Mouse (Mus musculus) liver, embryonic 11.5 days (tissue): ENCODE results near the gene Itln1. TPM values are rescaled to one million over a fixed set of nuclear protein-coding genes. Genes with fewer than 3 reads are reported as not detected.

ENCODE experiments used
- ATAC-seq: fragments of 200-750 bp; cut with Nextera tagmentation; replicated peaks from 2 replicates; pipeline ENCODE4 v1.8.0; 2017; ENCODE audit warnings: moderate number of reproducible peaks, mild to moderate bottlenecking, moderate TSS enrichment, moderate library complexity; ENCODE audit not compliant: low FRiP score
- DNase-seq: peaks from one replicate; pipeline ENCODE4 v3.0.0-alpha.2; 2017; ENCODE audit warnings: low spot score
- H3K27ac ChIP-seq: fragments of 300-500 bp; sonication (generic); 2 replicates; pipeline ENCODE4 v1.5.1; 2014; ENCODE audit warnings: mild to moderate bottlenecking, low read depth, low read length, control low read depth
- H3K27me3 ChIP-seq: fragments of 300-500 bp; sonication (generic); replicated peaks from 2 replicates; pipeline ENCODE4 v1.6.1; 2014; ENCODE audit warnings: low read length, mixed read lengths; ENCODE audit not compliant: control insufficient read depth, insufficient read depth
- H3K36me3 ChIP-seq: fragments of 300-500 bp; sonication (generic); 2 replicates; pipeline ENCODE4 v1.6.1; 2014; ENCODE audit warnings: mild to moderate bottlenecking, low read length, moderate library complexity, mixed read lengths; ENCODE audit not compliant: control insufficient read depth, insufficient read depth
- H3K4me1 ChIP-seq: fragments of 300-500 bp; sonication (generic); replicated peaks from 2 replicates; pipeline ENCODE4 v1.6.1; 2014; ENCODE audit warnings: low read length, mixed read lengths; ENCODE audit not compliant: control insufficient read depth, insufficient read depth
- H3K4me2 ChIP-seq: fragments of 300-500 bp; sonication (generic); 2 replicates; pipeline ENCODE4 v1.6.1; 2014; ENCODE audit warnings: mild to moderate bottlenecking, control low read depth, moderate library complexity
- H3K4me3 ChIP-seq: fragments of 300-500 bp; sonication (generic); 2 replicates; pipeline ENCODE4 v1.5.1; 2014; ENCODE audit warnings: low read depth, low read length, control low read depth
- H3K9ac ChIP-seq: fragments of 300-500 bp; sonication (generic); 2 replicates; pipeline ENCODE4 v1.6.1; 2014; ENCODE audit warnings: low read depth, low read length, control low read depth
- H3K9me3 ChIP-seq: fragments of 300-500 bp; sonication (generic); 2 replicates; pipeline ENCODE4 v1.6.1; 2016; ENCODE audit warnings: low read length, inconsistent platforms, mixed read lengths; ENCODE audit not compliant: control insufficient read depth
- WGBS: fragments of 180-500 bp; shearing (Covaris S2); extraction: QIAGEN DNeasy Blood & Tissue Kit; methylation state at CpG from one replicate; pipeline ENCODE4 v1.1.7; 2014; 5-methylcytosine and 5-hydroxymethylcytosine counted together
- polyA plus RNA-seq: library from polyadenylated mRNA; unstranded; fragments of >200 nt; fragmentation: Nextera tagmentation; extraction: Ambion mirVana; gene quantifications from 2 replicates; pipeline ENCODE4 v1.2.1, GENCODE M21; 2014

Gene Itln1
- polyA plus RNA-seq, 1 experiment from 2014 or later: not detected

DNA sequence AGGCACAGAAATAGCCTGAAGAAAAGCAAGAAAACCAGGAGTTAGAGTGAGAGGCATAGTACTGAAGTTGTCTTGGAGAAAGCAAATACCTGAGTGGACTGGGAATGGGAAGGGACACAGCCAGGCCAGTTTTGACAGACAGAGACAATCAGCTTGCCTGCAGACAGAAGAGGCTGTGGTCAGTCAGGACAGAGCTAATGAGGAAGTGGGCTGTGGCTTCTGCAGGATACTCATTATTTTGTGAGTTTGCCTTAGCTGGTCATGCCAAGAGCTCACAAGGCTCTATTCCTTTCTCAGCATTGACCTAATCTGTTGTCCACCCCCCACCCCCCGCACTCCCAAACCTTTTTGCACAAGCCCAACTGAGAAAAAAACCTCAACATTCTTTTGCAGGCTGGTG is 26.1 kb upstream of the Itln1 start:
- peak overlapping the region; percentile 7; the same call in 1 of the 2 replicates for H3K4me2 ChIP-seq
- H3K4me1 ChIP-seq: peaks cover 3% of the 10 kb centered on the region
- no peaks in the 10 kb centered on the region for H3K9me3 ChIP-seq
- no peak overlapping the region for H3K9ac ChIP-seq
- H3K4me3 ChIP-seq: no peak overlapping the region
- ATAC-seq (0 out of 2 replicates have a peak, but pooled peaks have one; percentile 25), DNase-seq (no peak)
- 0 out of 2 replicates have a peak, but pooled peaks cover 2% of the 10 kb centered on the region for H3K27me3 ChIP-seq
- peak overlapping the region; percentile 11; the same call in 1 of the 2 replicates for H3K27ac ChIP-seq
- WGBS: 32% methylated on average over 1 of the region's 1 CpGs
- H3K36me3 ChIP-seq: no peaks in the 10 kb centered on the region

DNA sequence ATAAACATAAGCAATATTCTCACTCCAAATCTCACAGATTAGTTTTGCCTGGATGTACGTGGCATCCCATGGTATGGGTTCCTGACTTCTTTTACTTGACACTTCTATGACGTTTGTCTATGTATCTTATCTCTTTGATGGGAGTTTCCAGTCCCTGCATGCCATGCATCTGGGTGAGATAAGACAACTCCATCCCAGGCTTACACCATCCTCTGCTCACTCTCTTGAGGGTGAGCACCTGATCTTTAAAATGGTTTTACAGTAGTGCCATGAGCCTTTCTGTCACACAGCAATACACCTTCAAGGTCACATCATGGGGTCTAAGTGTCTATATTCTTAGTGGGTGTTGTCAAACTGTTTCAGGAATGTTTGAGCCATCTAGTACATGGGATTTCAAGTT is 25.2 kb upstream of the Itln1 start:
- no peak overlapping the region for H3K4me3 ChIP-seq
- WGBS: 29% methylated on average over 2 of the region's 2 CpGs
- no peaks in the 10 kb centered on the region for H3K27me3 ChIP-seq
- DNase-seq (no peak), ATAC-seq (no peak)
- H3K4me2 ChIP-seq: no peak overlapping the region
- H3K9me3 ChIP-seq: no peaks in the 10 kb centered on the region
- H3K36me3 ChIP-seq: no peaks in the 10 kb centered on the region
- no peak overlapping the region for H3K9ac ChIP-seq
- no peak overlapping the region for H3K27ac ChIP-seq
- no peaks in the 10 kb centered on the region; the same call in 1 of the 2 replicates for H3K4me1 ChIP-seq

DNA sequence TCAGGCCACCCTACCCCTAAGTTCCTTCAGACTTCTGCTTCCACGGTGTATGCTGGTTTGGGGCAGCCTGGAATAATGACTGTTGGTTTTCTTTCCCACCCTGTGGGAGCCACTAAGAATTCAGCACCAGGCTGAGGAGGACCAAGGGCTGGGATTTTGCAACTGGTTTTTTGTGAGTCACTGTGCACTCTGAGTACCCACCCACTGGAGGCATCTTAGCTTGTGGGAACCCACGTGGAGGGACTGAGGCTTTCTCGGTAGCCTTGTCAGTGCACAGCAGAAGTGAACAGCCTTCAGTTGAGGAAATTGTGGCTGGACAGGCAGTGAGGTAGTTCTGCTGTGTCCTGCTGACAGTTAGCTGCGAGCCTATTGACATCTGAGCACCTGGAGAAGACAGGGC is 23.8 kb upstream of the Itln1 start, which contains the start of gene Cd244a:
Gene Cd244a (plus strand): TSS at position 296 of the 400 bp plus-strand sequence.
- no peaks in the 10 kb centered on the region for H3K9me3 ChIP-seq
- H3K9ac ChIP-seq: no peak within 1 kb of the TSS
- no peaks in the 10 kb centered on the region for H3K27me3 ChIP-seq
- no peaks in the 10 kb centered on the region; the same call in 1 of the 2 replicates for H3K4me1 ChIP-seq
- H3K27ac ChIP-seq: no peak within 1 kb of the TSS
- H3K36me3 ChIP-seq: no peaks in the 10 kb centered on the region
- H3K4me3 ChIP-seq: no peak within 1 kb of the TSS
- WGBS: 39% methylated on average over 4 of the region's 4 CpGs
- DNase-seq (no peak), ATAC-seq (no peak)
- no peak within 1 kb of the TSS for H3K4me2 ChIP-seq

DNA sequence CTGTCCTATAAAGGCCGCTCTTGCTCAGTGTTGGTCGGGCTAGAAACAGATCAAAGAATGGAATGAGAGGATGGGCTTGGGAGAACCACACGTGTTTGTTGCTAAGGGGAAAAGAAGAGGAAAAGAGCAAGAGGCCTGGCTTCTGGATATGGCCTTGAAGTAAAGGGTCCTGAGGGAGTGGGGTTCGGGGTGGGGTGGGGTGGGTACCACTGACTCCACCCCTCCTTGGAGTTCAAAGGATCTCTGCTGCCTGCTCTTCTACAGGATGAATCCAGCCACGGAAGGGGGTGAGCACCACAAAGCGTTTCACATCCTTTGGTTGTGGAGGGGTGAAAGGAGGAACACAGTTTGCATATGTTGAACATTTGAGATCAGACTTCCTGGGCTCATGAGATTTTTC is 23.3 kb upstream of the Itln1 start:
- H3K4me2 ChIP-seq: no peak overlapping the region
- no peak overlapping the region for H3K27ac ChIP-seq
- no peaks in the 10 kb centered on the region for H3K9me3 ChIP-seq
- no peaks in the 10 kb centered on the region for H3K27me3 ChIP-seq
- H3K4me1 ChIP-seq: no peaks in the 10 kb centered on the region; the same call in 1 of the 2 replicates
- WGBS: 63% methylated on average over 6 of the region's 6 CpGs
- no peak overlapping the region for H3K9ac ChIP-seq
- H3K4me3 ChIP-seq: no peak overlapping the region
- DNase-seq (no peak), ATAC-seq (no peak)
- no peaks in the 10 kb centered on the region for H3K36me3 ChIP-seq

DNA sequence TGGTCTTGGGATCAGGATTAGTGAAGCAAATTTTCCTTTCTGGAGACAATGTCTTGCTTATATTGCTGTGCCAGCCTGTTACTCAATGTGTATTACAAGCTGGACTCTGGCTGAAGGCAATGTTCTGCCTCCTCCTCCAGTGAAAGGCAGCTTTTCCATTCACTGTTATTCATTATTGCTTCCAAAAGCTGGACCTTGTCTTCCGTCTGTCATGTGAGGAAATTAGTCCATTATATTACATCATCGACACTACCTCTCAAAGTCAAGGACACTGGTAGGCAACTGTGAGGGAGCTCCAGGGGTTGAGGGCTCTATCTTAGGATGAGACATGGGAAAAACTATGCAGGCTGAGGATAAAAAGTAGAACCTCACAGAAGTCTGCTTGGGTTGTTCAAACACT is 21.3 kb upstream of the Itln1 start:
- WGBS: 80% methylated on average over 2 of the region's 2 CpGs
- DNase-seq: no peak
- Histone ChIP-seq H3K4me2 (no peak overlapping the region), H3K27ac (no peak overlapping the region), H3K4me3 (no peak overlapping the region), H3K9ac (no peak overlapping the region), H3K9me3 (no peaks in the 10 kb centered on the region), H3K27me3 (no peaks in the 10 kb centered on the region), H3K36me3 (no peaks in the 10 kb centered on the region), H3K4me1 (no peaks in the 10 kb centered on the region)
- ATAC-seq: no peak

DNA sequence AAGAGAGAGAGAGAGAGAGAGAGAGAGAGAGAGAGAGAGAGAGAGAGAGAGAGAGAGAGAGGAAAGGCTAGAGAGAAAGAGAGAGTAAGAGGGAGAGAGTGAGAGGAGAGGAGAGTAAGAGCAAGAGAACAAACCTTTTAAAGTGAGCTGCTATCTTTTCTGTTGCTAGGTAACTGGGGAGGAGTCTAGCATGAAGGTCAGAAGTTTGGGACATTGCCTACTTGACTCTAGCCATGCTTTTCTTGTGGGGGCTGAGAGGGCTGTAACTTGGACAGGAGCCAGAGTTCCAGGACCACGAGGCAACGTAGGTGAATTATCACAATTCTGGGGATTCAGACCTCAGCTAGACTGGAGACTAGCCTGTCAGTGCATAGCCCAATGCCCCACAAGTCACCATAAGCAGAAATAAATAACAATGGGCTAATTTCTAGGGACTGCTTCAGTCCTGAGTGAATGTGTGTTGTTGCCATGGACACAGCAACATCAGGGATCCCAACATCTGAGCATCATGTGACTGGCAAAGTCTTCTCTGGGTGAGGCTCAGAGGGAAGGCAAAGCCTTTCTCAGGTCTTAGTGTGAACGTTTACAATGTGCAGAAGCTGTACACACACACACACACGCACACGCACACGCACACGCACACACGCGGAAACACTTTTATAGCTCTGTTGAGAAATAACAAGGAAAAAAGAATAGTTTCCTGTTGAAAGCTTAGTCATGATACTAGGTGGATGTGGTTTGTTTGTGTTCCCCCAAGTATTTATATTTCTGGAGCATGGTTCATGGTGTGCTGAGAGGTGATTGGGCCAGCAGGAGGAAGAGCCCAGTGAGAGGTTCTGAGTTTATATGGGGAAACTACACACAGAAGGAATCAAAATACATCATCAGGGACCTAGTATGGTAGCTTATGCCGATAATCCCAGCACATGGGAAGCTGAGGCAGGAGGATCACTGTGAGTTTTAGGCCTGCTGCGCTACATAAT is 18.6 kb upstream of the Itln1 start:
- Histone ChIP-seq H3K4me1 (no peaks in the 10 kb centered on the region), H3K27me3 (no peaks in the 10 kb centered on the region), H3K9ac (no peak overlapping the region), H3K4me2 (no peak overlapping the region), H3K27ac (no peak overlapping the region), H3K4me3 (no peak overlapping the region), H3K9me3 (no peaks in the 10 kb centered on the region; the same call in 1 of the 2 replicates), H3K36me3 (no peaks in the 10 kb centered on the region)
- no peak for DNase-seq
- 83% methylated on average over 11 of the region's 11 CpGs for WGBS
- no peak for ATAC-seq

DNA sequence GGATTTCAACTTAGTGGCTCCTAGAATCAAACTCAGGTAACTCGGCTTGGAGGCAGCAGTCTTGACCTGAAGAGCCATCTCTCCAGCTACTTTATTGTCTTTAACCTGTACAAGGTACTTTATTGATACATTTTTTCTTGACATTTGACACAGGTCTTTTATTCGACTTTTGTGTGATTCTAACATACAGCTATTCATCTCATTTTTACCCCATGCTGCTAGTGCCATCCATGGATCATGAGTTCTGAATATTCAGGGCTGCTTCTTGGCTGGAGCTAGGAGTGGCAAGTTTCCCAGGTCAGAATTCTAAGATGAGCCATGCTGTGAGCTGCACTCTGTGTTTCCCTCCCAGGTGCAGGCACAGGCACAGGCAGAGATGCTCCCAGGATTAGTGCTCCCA is 17.1 kb upstream of the Itln1 start:
- no peak overlapping the region for H3K27ac ChIP-seq
- no peaks in the 10 kb centered on the region for H3K27me3 ChIP-seq
- H3K4me3 ChIP-seq: no peak overlapping the region
- no peak for ATAC-seq
- H3K9ac ChIP-seq: no peak overlapping the region
- H3K4me2 ChIP-seq: no peak overlapping the region
- DNase-seq: no peak
- H3K4me1 ChIP-seq: no peaks in the 10 kb centered on the region
- WGBS: 76% methylated on average over 2 of the region's 2 CpGs
- H3K9me3 ChIP-seq: no peaks in the 10 kb centered on the region; the same call in 1 of the 2 replicates
- H3K36me3 ChIP-seq: no peaks in the 10 kb centered on the region

DNA sequence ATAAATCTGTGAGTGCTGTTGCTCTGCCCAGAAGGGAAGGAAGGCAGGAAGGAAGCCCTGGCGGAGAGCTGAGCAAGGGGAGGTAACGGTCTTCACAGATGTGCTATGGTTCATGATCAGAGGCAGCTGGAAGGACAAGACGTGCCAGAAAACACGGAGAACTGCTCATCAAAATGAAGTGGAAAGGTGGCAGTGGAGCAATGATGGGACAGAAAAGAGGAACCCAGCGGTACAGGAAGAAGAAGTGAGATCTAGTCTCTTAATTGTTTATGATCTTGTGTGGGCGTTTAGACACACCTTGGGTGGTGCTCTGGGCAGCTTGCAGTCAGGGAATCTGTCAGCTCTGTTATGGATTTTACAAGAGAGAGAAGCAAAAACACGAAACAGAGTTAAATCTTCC is 16.2 kb upstream of the Itln1 start:
- Histone ChIP-seq H3K9me3 (no peaks in the 10 kb centered on the region; the same call in 1 of the 2 replicates), H3K36me3 (no peaks in the 10 kb centered on the region), H3K4me1 (no peaks in the 10 kb centered on the region), H3K27ac (no peak overlapping the region), H3K4me3 (no peak overlapping the region), H3K4me2 (no peak overlapping the region), H3K9ac (no peak overlapping the region), H3K27me3 (no peaks in the 10 kb centered on the region)
- ATAC-seq (no peak), DNase-seq (no peak)
- 61% methylated on average over 7 of the region's 7 CpGs for WGBS
